Mouse (Mus musculus): ENCODE measurements at regions not wholly inside any gene's neighbourhood (a gene's known extent, or its start where the extent isn't known, plus 50 kb on each side); places are given as distances from the start of the nearest gene placed in this dataset.

GRCm38 (mm10) chr11:86431550-86431949, 52.9 kb upstream of the Rnft1 start:
- no peak for DNase-seq (ENCODE audit: low spot score, missing footprints)
- Histone ChIP-seq H3K4me3 (ENCODE audit: low read depth, low read length) (no peak overlapping the region), H3K9ac (ENCODE audit: low read length) (no peak overlapping the region), H3K9me3 (ENCODE audit: control insufficient read depth, low read length) (no peaks in the 10 kb centered on the region), H3K4me2 (no peak overlapping the region), H3K36me3 (ENCODE audit: control insufficient read depth, insufficient read depth, low read length) (no peaks in the 10 kb centered on the region), H3K27me3 (ENCODE audit: control insufficient read depth, insufficient read depth, low read length) (no peaks in the 10 kb centered on the region), H3K4me1 (ENCODE audit: control insufficient read depth, insufficient read depth, low read length) (no peaks in the 10 kb centered on the region), H3K27ac (ENCODE audit: low read depth, low read length) (no peak overlapping the region)
- 87% methylated on average over 5 of the region's 5 CpGs for WGBS
- ATAC-seq (ENCODE audit: low FRiP score): no peak

- Histone ChIP-seq H3K9ac (ENCODE audit: low read length) (no peak overlapping the region), H3K27me3 (ENCODE audit: control insufficient read depth, insufficient read depth, low read length) (no peaks in the 10 kb centered on the region), H3K4me3 (ENCODE audit: low read depth, low read length) (no peak overlapping the region), H3K9me3 (ENCODE audit: control insufficient read depth, low read length) (no peaks in the 10 kb centered on the region), H3K27ac (ENCODE audit: low read depth, low read length) (no peak overlapping the region), H3K4me1 (ENCODE audit: control insufficient read depth, insufficient read depth, low read length) (no peaks in the 10 kb centered on the region), H3K36me3 (ENCODE audit: control insufficient read depth, insufficient read depth, low read length) (no peaks in the 10 kb centered on the region), H3K4me2 (no peak overlapping the region)
- no peak for DNase-seq (ENCODE audit: low spot score, missing footprints)
- no peak for ATAC-seq (ENCODE audit: low FRiP score)
- 93% methylated on average over 8 of the region's 8 CpGs for WGBS
Measured at GRCm38 (mm10) chr11:86434106-86434505, 50.4 kb upstream of the Rnft1 start.

Measured in midbrain, embryonic 11.5 days (tissue).